Mouse (Mus musculus) left cerebral cortex, postnatal 14 days (tissue): ENCODE results near the gene Angptl4. TPM values are rescaled to one million over a fixed set of nuclear protein-coding genes. Genes with fewer than 3 reads are reported as not detected.
"Not testable (repeated sequence)": the region's sequence is repeated elsewhere in the genome, so short reads cannot be mapped to it uniquely, and the experiment has no call there.

ENCODE experiments used
- DNase-seq, 2 experiments: peaks; one replicate each; pipeline ENCODE4 v3.0.0; 2021 to 2022; ENCODE audit warnings: low spot score in 2 of 2, mixed read lengths in 1 of 2
- intact Hi-C: fragments of 180-260 bp; cut with DNase I; formaldehyde crosslinking; loops from one replicate; pipeline ENCODE4 v1.15.1; 2025
- long read RNA-seq, 2 experiments: library from polyadenylated mRNA; stranded (forward); transcript quantifications; one replicate each; pipeline ENCODE4 v2.0.0; 2021
- total RNA-seq, 2 experiments: library from RNA; stranded (reverse); gene quantifications; 2 replicates each; pipeline ENCODE4 v1.2.3; 2021

Gene Angptl4
- total RNA-seq, result 1 to 10 TPM; 5.5 to 6.6 TPM
- long read RNA-seq, experiment 1, partial matches to known transcripts, result 0 of 5 reads
- long read RNA-seq, experiment 1, other reads (novel, unspliced or antisense), result 1 of 5 reads
- long read RNA-seq, experiment 2, partial matches to known transcripts, result 0 of 4 reads
- long read RNA-seq, experiment 2, other reads (novel, unspliced or antisense), result 0 of 4 reads

- DNase-seq, result peak; percentile 49
- intact Hi-C loops, result no loop called here
Observed at GRCm38 (mm10) chr17:33781124-33781977, at the start of gene Angptl4. Gene Angptl4, minus strand, starts transcription at chr17:33781830.

- DNase-seq, result no peak
- intact Hi-C loops, result no loop called here
Observed at GRCm38 (mm10) chr17:33829561-33829960, 47.9 kb upstream of the Angptl4 start.

GRCm38 (mm10) chr17:33828892-33829291, 47.3 kb upstream of the Angptl4 start:
- intact Hi-C loops, result no loop called here
- no peak for DNase-seq

GRCm38 (mm10) chr17:33826850-33827249, 45.2 kb upstream of the Angptl4 start:
- DNase-seq, result peak; percentile 78 to 79
- intact Hi-C loops, result no loop called here

GRCm38 (mm10) chr17:33825462-33825861, 43.8 kb upstream of the Angptl4 start:
- no peak for DNase-seq
- intact Hi-C loops, result no loop called here

- DNase-seq, intact Hi-C loops: not testable (repeated sequence)
Observed at GRCm38 (mm10) chr17:33824997-33825330, 43.3 kb upstream of the Angptl4 start.

- intact Hi-C loops, result no loop called here
- DNase-seq, result peak; percentile 98 to 99
Observed at GRCm38 (mm10) chr17:33824084-33824996, 42.7 kb upstream of the Angptl4 start, which contains the start of the genes Rps28 and Ndufa7. Gene Rps28, minus strand, starts transcription at chr17:33824562. Gene Ndufa7, plus strand, starts transcription at chr17:33824572.

GRCm38 (mm10) chr17:33823171-33823570, 41.5 kb upstream of the Angptl4 start:
- intact Hi-C loops, result not testable (repeated sequence)

GRCm38 (mm10) chr17:33822436-33822959, 40.9 kb upstream of the Angptl4 start:
- DNase-seq, result no peak
- intact Hi-C loops, result no loop called here

More at GRCm38 (mm10) chr17:33823171-33823570, 41.5 kb upstream of the Angptl4 start:
- DNase-seq, result not testable (repeated sequence)

GRCm38 (mm10) chr17:33817969-33818643, 36.5 kb upstream of the Angptl4 start:
- DNase-seq, result no peak
- intact Hi-C loops, result no loop called here

- peak; percentile 92 to 95 for DNase-seq
- intact Hi-C loops, result no loop called here
Observed at GRCm38 (mm10) chr17:33817184-33817968, 35.7 kb upstream of the Angptl4 start.

GRCm38 (mm10) chr17:33816612-33817011, 35.0 kb upstream of the Angptl4 start:
- DNase-seq, result no peak

GRCm38 (mm10) chr17:33815399-33815798, 33.8 kb upstream of the Angptl4 start:
- DNase-seq, result no peak
- intact Hi-C loops, result no loop called here

More at GRCm38 (mm10) chr17:33816612-33817011, 35.0 kb upstream of the Angptl4 start:
- intact Hi-C loops, result no loop called here

GRCm38 (mm10) chr17:33812990-33813389, 31.4 kb upstream of the Angptl4 start:
- intact Hi-C loops, result loop anchor here (5.0 kb wide), 1 partner anchor 51 kb away; the partner anchor contains the start of gene Rab11b
- DNase-seq, result no peak

- intact Hi-C loops, result loop anchor here (5.0 kb wide), 1 partner anchor 50 kb away; the partner anchor contains the start of gene Rab11b
- DNase-seq, result no peak
Observed at GRCm38 (mm10) chr17:33812475-33812874, 30.8 kb upstream of the Angptl4 start.

- intact Hi-C loops, result loop anchor here (5.0 kb wide), 1 partner anchor 49 kb away; the partner anchor contains the start of gene Rab11b
- no peak for DNase-seq
Observed at GRCm38 (mm10) chr17:33811142-33811516, 29.5 kb upstream of the Angptl4 start.

GRCm38 (mm10) chr17:33810334-33811141, 28.9 kb upstream of the Angptl4 start, which contains the start of gene Kank3:
Gene Kank3, plus strand, starts transcription at chr17:33810519.
- intact Hi-C loops, result loop anchor here (5.0 kb wide), 1 partner anchor 48 kb away; the partner anchor contains the start of gene Rab11b
- DNase-seq, result peak; percentile 94 to 96
